Mouse (Mus musculus) layer of hippocampus, adult 9-10 months (tissue): ENCODE measurements around the gene Klf4.

Experiments
- DNase-seq: peaks from one replicate; pipeline ENCODE4 v3.0.0; 2022; ENCODE audit warnings: low spot score

Klf4 gene

GRCm38 (mm10) chr4:55532407-55533195 is at the start of gene Klf4:
Gene Klf4 (minus strand): TSS chr4:55532466.
- no peak for DNase-seq

- no peak for DNase-seq
These were observed 39.2 kb upstream of the Klf4 start for GRCm38 (mm10) chr4:55571432-55571831.

- DNase-seq = no peak
These were observed 35.7 kb upstream of the Klf4 start for GRCm38 (mm10) chr4:55567986-55568385.

- DNase-seq = no peak
These were observed 35.3 kb upstream of the Klf4 start for GRCm38 (mm10) chr4:55567575-55567974.

- DNase-seq = no peak
These were observed 32.1 kb upstream of the Klf4 start for GRCm38 (mm10) chr4:55564317-55564716.

GRCm38 (mm10) chr4:55563050-55563449 is 30.8 kb upstream of the Klf4 start:
- no peak for DNase-seq

GRCm38 (mm10) chr4:55562062-55562461 is 29.8 kb upstream of the Klf4 start:
- DNase-seq = no peak

- DNase-seq = no peak
These were observed 14.6 kb upstream of the Klf4 start for GRCm38 (mm10) chr4:55546869-55547268.

GRCm38 (mm10) chr4:55542753-55543152 is 10.5 kb upstream of the Klf4 start:
- DNase-seq = no peak

- DNase-seq = no peak
These were observed 9.4 kb upstream of the Klf4 start for GRCm38 (mm10) chr4:55541654-55542053.

- no peak for DNase-seq
These were observed 9.0 kb upstream of the Klf4 start for GRCm38 (mm10) chr4:55541221-55541620.

GRCm38 (mm10) chr4:55535012-55535411 is 2.7 kb upstream of the Klf4 start:
- no peak for DNase-seq

GRCm38 (mm10) chr4:55534510-55534909 is 2.2 kb upstream of the Klf4 start:
- DNase-seq = no peak

GRCm38 (mm10) chr4:55533803-55534254 is 1.6 kb upstream of the Klf4 start:
- DNase-seq = no peak

GRCm38 (mm10) chr4:55533196-55533802 is 1.0 kb upstream of the Klf4 start:
- DNase-seq = no peak

- no peak for DNase-seq
These were observed 335 bp downstream of the Klf4 start for GRCm38 (mm10) chr4:55531856-55532406.

- DNase-seq = no peak
These were observed 990 bp downstream of the Klf4 start for GRCm38 (mm10) chr4:55531096-55531855.

- DNase-seq = no peak
These were observed 1.6 kb downstream of the Klf4 start for GRCm38 (mm10) chr4:55530731-55531095.

GRCm38 (mm10) chr4:55530236-55530635 is 2.0 kb downstream of the Klf4 start:
- no peak for DNase-seq

- no peak for DNase-seq
These were observed 3.9 kb downstream of the Klf4 start for GRCm38 (mm10) chr4:55528404-55528803.

GRCm38 (mm10) chr4:55527931-55528330 is 4.3 kb downstream of the Klf4 start:
- DNase-seq = no peak

- no peak for DNase-seq
These were observed 5.8 kb downstream of the Klf4 start for GRCm38 (mm10) chr4:55526247-55527115.
